Mouse (Mus musculus) heart, postnatal 10 days (tissue): Measurements from ENCODE around the gene Tars. TPM values are rescaled to one million over a fixed set of nuclear protein-coding genes. Genes with fewer than 3 reads are reported as not detected.
A peak's percentile ranks its signal among the peaks of the same experiment; 100 is the strongest.

ENCODE experiments used
- DNase-seq, 2 experiments: peaks; one replicate each; pipeline ENCODE4 v3.0.0; 2021
- intact Hi-C: fragments of 180-260 bp; cut with DNase I; formaldehyde crosslinking; loops from one replicate; pipeline ENCODE4 v1.15.1; 2025
- total RNA-seq, 2 experiments: library from RNA; stranded (reverse); gene quantifications; 2 replicates each; pipeline ENCODE4 v1.2.3; 2021

Gene Tars
- total RNA-seq = 10 to 100 TPM; 24.4 to 25.2 TPM

DNA sequence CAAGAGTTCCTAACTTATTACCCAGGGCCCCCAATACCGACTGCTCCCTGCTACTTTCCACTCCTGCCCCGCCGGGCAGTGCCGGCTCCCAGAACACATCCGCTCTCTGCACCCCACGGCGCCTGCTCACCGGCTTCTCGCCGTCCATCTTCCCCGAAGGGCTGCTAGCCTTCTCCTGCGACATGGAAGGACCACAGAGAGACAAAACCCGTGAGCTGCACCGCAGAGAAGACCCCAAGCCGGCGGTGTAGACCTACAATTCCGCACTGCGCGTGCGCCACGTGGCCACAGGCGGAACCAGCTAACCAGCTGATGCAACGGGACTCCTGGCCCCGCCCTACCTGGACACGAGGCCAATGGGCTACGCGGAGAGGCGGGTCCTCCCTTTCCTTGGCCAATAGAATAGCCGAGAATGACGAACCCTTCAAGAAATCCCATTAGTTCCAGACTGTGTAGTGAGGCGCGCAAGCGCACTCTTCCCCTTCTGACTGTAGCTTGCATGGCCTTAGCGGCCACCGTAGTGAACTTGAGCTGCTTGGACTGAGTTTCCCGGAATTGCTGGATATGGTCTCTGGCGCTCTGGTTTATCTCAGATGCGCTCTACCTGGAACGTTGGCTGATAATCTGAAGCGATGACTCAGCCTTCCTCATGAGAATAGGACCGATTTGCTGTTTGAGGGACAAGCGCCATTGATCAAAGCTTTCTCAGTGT, at the start of gene Tars:
Gene Tars (minus strand): TSS at position 310 of the 712 bp plus-strand sequence.
- intact Hi-C loops = loop anchor here (10.0 kb wide), 1 partner anchor 685 kb away; no protein-coding TSS in a partner anchor
- peak; percentile 97 to 98 for DNase-seq

DNA sequence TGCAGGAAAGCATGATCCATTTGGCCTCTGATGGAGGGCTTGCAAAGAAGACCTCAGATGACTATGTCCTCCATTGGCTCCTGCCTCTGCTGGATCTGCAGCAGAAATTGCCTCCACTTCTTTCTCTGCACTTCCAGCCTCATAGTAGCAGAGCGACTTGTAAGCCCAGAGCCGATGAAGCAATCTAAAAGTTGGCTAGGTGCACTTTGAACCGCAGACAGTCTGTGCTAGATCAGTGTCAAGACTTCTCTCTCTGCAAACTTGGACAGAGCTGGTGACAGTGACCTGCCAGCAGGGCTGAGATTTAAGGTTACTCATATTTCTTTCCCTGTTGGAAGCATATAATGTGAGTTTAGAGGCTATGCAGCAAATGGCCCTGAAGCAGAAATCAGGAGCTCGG, 37.9 kb upstream of the Tars start:
- DNase-seq = peak; percentile 9 to 17
- intact Hi-C loops = no loop called here

DNA sequence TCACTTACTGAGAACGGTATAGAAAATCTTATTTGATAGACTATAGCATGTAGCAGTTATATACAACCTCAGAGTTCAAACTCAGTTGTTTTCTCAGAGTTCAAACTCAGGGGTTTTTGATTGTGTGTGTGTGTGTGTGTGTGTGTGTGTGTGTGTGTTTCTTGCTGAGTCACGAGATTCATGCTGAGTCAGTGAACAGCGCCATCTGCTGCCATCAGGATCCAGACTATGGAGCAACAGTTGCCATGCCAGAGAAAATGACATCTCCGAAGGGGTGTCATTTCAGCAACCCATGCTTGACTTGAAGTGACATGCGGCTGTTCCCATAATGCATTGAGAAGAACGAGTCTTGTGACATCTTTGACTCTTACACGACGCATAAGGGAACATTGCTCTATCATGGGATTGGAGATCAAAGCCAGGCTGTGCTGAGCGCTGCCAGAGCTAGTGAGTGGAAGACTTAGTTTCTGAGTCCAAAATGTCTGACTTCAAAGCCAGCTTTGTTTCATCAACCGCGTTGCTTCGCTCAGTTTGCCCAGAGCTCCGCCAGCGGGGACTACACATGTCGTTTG, 37.3 kb upstream of the Tars start:
- intact Hi-C loops = no loop called here
- peak; percentile 25 to 29 for DNase-seq

DNA sequence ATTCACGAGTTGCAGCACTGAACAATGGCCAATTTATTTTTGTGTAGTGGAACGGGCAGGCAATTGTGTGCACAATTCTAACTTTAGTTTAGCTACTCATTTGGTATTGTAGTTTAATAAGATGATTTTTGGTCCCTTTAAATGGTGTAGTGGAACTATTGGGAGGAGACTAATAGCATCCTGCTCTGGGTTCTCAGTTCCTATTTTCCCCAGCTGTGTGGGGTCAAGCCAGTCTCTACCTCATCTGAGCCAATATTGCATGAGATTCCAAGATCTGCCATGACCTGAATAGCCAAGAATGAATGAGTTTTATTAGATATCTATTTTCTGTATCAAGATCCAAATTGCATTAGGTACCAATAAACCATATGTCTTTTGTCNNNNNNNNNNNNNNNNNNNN, 27.4 kb upstream of the Tars start:
- DNase-seq = no peak
- intact Hi-C loops = no loop called here

DNA sequence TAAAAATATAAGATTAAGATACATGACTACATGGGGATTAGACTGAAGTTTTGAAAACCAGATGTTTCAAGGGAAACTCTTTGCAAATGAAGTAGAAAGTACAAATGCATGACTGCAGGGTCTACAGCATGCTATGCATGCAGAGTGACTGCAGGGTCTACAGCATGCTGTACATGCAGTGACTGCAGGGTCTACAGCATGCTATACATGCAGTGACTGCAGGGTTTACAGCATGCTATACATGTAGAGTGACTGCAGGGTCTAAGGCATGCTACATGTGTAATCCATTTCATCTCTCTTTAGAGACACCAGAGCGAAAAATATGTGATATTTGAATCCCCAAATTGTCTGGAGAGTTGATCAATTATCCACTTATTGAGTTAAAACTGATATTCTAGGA, 14.0 kb upstream of the Tars start:
- no peak for DNase-seq
- intact Hi-C loops = no loop called here

DNA sequence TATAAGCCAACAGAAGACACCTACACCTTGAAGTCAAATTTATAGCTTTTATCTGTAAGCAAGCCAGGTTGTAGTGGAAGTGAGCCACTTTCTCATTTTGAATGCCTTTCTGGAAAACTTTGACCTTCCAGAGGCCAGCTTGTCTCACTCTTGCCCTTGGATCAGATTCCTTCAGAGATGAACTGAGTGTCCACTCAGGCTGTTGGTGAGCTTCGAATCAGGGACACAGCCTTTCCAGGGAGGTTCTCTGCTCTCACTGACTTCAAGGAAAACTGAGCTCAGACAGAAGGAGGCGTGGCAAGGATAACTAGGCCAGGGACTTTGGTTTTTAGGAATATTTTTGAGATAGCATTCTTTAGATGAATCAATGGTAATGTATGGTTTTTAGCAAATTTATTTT, 13.1 kb upstream of the Tars start:
- intact Hi-C loops = no loop called here
- no peak for DNase-seq

DNA sequence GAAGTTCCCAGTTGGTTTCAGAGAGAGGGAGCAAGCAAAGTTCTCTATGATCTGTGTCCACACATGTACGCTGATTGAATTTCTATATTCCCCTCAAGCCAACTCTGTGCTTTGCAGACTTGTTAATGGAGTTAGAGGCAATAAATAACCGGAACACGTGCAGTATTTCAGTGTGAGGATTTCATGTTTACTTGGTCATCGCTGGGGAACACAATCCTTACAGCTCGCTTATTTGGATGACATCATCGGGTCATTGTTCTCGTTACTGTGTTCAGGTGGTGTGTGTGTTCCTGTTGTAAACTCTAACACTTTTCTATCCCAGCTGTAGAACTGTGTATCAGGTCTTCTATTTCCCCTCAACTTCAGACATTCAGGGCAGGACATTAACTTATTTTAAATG, 12.4 kb upstream of the Tars start:
- no peak for DNase-seq
- intact Hi-C loops = no loop called here

DNA sequence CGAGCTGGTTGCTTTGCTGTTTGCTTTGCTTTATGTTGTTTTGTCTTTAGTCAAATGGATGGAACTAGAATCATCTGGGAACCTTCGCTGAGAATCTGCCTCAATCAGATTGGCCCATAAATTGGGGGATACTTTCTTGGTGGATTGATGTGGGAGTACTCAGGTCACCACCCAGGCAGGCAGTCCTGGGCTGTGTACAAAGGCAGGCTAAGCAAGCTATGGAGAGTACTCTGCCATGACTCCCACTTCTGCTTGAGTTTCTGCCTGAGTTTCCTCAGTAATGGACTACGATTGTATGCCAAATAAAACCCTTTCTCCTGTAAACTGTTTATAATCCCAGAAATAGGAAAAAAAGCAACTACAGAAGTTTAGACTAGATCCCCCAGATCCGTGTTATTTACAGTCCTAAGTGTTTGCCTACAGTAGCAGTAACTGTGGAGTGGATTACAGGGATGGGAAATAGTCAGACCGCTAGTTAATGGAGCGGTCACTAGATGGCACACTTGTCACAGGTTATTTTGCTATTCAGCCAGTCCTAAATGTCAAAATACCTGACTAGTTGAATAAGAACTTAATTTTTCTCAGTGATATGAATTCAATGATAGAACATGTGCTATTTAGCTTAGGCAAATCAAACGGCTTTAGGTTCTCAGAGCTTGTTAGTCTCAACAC, 8.8 kb upstream of the Tars start:
- peak; percentile 38 to 55 for DNase-seq
- intact Hi-C loops = loop anchor here (1.0 to 10.0 kb wide), 5 partner anchors 179 to 677 kb away; no protein-coding TSS in a partner anchor

DNA sequence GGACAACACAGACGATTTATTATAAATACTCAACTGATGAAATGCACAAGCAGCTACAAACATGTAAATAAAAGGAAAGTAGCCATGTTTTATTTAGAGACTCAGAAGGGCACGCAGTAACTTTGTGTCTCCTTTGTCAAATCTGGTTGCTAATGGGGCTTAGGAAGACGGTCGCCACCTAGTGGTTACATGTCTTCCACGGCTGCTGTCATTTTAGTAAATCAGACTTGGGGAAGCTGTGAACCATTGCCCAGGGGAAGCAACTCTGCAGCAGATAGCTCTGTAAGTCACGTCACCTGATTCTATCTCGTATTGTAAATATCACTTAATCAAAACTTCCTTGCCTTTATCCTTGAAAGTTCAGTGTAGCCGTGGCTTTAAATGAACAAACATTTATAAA, 7.9 kb upstream of the Tars start:
- DNase-seq = peak; percentile 49 to 75
- intact Hi-C loops = loop anchor here (5.0 to 10.0 kb wide), 3 partner anchors 180 to 677 kb away; no protein-coding TSS in a partner anchor

DNA sequence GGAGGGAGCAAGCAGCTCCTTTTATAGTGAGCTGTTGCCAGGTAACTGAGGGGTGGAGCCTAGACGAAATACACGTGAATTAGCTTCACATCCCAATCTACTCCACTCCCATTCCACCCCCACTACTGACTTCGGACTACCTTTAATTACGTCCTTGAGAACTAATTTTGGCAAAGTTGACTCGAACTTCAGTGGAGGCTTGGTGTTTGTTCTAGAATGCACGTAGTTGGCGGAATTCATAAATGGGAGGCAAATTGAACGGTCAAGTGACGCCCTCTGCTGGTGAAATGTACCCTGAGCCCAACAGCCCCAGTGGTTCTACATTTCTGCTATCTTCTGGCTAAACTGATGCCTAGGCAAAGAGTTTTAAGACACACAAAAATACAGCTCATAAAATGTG, 7.3 kb upstream of the Tars start:
- peak; percentile 5 to 21 for DNase-seq
- intact Hi-C loops = loop anchor here (5.0 to 10.0 kb wide), 3 partner anchors 181 to 678 kb away; no protein-coding TSS in a partner anchor

DNA sequence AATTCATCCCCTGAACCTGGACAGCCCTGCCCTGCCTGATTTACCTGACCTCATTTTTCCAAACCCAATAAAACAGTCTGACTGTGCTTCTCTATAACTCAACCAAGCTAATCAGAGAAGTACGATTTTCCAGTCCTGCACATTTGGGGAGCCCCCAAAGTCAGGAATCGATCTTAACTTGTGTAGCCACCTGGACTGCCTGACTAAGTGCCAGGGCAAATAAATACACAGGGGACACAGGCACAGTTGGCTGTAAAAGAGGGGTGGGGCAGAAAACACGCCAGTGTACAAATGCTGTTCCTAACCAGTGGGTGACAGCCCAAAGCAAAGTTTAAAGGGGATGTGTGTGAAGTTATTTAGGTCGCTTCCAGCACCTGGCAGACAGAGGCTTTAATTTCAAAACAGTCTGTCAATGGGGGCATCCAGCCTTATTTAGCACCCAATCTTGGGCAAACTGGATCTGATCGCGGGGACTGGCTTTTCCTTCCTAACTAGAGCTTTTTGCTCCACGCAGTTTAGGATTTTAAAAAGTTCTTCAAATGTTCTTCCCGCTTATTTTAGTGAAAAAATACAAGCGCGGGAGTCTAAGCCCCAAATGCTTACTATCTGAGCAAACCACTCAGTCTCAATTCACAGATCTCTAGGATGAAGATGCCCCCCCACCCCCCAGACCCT, 652 bp downstream of the Tars start:
- intact Hi-C loops = no loop called here
- DNase-seq = peak in 1 of 2 experiments; percentile 14

DNA sequence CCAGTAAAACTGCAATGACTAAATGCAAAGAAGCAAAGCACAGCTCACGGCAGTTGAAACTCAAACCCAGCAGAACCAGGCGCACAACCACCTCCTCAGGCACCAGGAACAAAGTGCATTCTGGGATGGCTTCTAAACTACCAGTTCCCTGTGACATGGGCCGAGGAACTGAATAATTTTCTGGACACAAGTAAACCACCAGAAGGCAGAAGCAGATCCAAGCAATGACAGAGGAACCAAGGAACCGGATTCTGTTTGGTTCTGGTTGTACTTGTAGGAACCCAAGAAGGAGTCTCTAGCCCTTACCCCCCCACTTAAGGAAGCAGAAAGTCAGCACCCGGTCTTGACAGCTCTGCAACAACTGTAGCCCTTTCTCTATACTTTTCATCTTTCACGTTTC, 3.0 kb downstream of the Tars start:
- DNase-seq = no peak
- intact Hi-C loops = no loop called here

DNA sequence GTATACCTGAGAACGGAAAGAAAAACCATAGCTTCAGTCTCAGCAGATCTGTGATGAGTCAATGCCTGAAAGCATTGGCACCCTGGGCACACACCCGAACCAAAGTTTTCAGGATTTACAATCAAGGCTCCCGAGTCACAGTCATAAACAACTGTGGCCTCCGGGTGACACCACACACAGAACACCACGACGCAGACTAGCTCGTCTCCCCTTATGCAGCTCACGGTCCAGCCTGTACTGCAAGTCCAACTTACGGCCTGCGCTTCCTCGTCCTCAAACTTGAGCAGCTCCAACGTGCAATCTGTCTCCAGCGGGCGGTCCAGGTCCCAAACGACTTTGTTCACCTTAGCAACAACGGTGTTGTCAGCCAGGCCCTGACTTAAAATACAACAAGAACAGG, 6.6 kb downstream of the Tars start:
- DNase-seq = no peak
- intact Hi-C loops = no loop called here

DNA sequence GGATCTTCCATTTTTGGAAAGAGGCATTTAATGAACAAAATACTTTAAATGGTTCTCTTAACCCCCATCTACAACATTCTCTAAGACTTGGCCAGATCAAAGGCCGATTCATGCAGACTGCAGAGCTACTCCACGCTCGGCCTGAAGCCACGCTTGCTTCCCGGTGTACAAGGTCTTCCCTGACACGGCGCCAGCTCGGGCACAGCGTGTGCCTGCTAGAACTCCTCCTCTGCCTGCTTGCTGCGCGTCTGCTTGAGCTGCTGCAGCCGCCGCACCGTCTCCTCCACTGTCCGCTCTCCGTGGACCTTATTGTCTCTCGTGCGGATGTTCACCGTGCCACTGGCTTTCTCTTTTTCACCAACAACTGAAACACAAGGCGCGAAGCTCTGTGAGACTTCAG, 15.7 kb downstream of the Tars start:
- no peak for DNase-seq
- intact Hi-C loops = no loop called here

DNA sequence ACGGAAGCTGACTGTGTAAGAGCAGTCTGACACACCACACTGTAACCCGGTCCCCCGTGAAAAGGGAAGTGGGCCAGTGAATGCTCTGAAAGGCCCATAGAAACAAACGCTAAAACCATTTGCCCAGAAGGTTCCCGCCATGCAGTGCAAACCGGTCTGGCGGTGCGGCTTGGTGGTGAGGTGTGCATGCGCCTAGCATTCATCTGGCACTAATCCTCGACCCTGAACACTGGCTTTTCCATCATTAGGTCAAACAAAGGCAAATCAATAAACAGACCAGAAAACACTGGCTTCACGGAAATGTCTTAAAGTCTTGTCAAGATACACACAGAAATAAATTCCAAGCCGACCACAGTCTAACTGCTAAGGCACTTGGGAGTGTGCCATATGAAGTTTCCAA, 16.9 kb downstream of the Tars start:
- intact Hi-C loops = no loop called here
- DNase-seq = no peak

DNA sequence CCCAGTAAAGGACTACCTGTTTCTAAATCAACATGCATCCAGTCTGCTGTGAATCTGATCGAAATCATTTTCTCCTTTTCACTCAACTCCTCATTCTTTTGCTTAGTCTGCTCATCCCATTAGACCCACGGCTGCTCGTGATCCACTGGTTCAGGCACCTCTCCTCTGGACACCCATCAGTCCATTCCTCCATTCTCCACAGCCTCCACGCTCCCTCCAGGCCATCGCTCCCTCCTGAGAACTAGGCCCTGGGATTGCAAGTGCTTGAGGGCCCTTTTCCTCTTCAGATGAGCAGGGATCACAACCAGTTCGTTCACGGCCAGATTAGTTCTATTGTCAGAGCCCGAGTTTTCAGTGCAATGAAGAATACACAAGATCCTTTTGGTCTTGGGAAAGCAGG, 18.8 kb downstream of the Tars start:
- DNase-seq = no peak
- intact Hi-C loops = loop anchor here (1.0 kb wide), 2 partner anchors 342 to 459 kb away; no protein-coding TSS in a partner anchor

DNA sequence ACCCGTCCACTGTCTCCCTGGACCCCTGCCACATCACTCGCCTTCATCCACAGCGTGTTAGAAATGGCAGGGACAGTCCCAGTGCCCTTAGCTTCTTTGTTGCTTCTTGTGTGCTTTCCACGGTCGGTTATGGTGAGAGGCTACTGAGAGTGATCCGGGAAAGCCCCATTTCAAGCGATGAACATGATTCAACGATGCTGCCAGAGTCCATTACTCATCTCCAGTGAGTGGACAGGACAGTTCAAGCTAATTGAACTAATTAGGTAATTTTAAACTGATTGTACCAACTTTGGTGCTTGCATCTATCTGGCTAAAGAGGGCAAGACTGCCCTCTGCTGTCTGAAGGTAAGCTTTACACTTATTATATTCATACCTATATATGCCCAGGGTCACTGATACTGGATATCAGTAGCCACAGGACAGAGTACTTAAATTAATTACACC, 19.4 kb downstream of the Tars start:
- intact Hi-C loops = loop anchor here (1.0 kb wide), 2 partner anchors 342 to 459 kb away; no protein-coding TSS in a partner anchor
- DNase-seq = peak in 1 of 2 experiments; percentile 43

DNA sequence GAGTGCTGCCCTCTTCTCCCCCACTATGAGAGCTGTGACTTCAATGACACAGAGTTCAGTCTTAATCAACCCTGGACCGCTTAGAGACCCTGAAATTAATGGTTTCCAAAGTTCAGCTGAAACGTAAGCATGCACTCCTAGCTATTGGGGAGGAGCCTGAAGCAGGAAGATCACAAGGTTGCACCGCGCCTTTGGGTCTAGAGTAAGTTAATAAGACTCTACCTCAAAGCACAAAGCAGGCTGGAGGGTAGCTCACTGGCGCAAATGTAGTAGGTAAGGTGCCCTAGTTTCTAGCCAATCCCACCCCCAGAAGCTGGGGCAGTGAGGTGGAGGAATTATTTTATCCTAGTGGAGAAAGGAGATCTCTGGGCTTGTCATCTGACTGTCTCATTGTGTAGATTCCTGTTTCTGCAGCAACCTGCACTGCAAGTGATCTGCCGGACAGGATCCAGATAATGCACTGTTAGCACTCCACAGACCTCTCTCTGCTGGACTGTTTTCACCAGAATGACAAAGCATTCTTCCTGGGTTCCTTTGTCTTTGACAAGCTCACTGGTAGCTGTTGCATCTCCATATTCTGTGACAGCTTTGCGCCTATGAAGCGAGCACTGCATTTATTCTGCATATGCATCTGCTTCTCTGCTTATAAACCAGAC, 19.9 kb downstream of the Tars start:
- intact Hi-C loops = loop anchor here (1.0 kb wide), 2 partner anchors 341 to 458 kb away; no protein-coding TSS in a partner anchor
- no peak for DNase-seq

DNA sequence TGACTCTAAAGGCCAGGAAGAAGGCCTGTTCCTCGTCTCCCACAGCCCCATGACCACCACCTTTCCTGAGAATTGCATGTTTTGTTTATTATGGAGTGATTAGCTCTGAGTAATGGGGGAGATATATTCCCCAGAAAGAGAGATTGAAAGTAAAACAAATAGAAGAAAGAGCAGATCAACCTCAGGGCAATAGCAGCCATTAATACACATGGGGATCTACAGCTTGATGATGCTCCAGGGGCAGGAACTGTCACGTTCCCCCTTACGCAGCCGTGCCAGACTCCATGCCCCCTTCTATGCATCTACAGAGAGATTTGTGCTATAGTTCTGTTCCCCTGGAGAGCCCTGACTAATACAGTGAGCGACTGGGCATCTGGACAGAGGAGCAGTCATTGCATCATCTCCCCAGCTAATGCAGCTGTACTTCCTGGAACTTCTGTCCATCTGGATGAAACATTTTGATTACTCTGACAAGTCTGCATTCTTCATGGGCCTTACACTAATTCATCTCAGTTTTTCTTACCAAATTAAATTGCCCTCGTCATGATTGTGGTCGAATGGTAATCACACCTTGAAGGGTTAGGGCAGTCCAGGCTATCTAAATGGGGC, 28.9 kb downstream of the Tars start:
- intact Hi-C loops = no loop called here
- no peak for DNase-seq

DNA sequence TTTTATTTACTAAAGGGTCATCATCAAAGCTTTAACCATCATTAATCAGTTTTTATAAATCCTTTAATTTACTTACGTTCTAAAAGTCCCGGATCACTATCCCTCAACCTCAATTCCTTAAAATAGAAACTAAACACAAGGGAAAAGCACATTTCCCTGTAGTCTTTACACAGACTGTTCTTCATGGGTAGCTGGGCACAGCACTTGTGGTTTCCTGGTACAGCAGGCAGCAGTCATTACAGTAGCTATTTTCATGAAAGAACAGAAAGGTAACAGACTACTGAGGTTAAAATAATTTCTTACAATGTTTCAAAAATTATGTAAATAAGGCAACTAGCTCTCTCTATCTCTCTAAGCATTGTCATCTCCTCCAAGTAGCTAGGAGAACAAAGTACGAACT, 29.9 kb downstream of the Tars start:
- intact Hi-C loops = no loop called here
- no peak for DNase-seq
